Mouse (Mus musculus) olfactory bulb, adult 2 months (tissue): Measurements from ENCODE around the gene Stip1. TPM values are rescaled to one million over a fixed set of nuclear protein-coding genes. Genes with fewer than 3 reads are reported as not detected.
A peak's percentile ranks its signal among the peaks of the same experiment; 100 is the strongest.
"Not testable (repeated sequence)": the region's sequence is repeated elsewhere in the genome, so short reads cannot be mapped to it uniquely, and the experiment has no call there.

ENCODE experiments used
- H3K27ac ChIP-seq: fragments of 200-500 bp; 2 replicates; pipeline ENCODE4 v1.5.1; 2012; ENCODE audit warnings: low read depth, low read length; ENCODE audit not compliant: insufficient read depth
- H3K4me1 ChIP-seq: fragments of 200-500 bp; 2 replicates; pipeline ENCODE4 v1.6.1; 2012; ENCODE audit warnings: low read length; ENCODE audit not compliant: control insufficient read depth, insufficient read depth
- H3K4me3 ChIP-seq: fragments of 200-500 bp; 2 replicates; pipeline ENCODE4 v1.5.1; 2012; ENCODE audit warnings: mild to moderate bottlenecking, low read depth, low read length, moderate library complexity; ENCODE audit not compliant: insufficient read depth
- CTCF ChIP-seq: fragments of 200-500 bp; IDR thresholded peaks from 2 replicates; pipeline ENCODE4 v1.5.1; 2012; ENCODE audit warnings: low read depth, mild to moderate bottlenecking, low read length, moderate library complexity; ENCODE audit not compliant: insufficient read depth
- POLR2A ChIP-seq: fragments of 200-500 bp; IDR thresholded peaks from 2 replicates; pipeline ENCODE4 v1.6.1; 2012; ENCODE audit warnings: mild to moderate bottlenecking, low read depth, low read length, moderate library complexity; ENCODE audit not compliant: insufficient read depth
- WGBS: fragments of 180-500 bp; shearing (Covaris S2); methylation state at CpG from one replicate; pipeline ENCODE4 v1.1.7; 2018; 5-methylcytosine and 5-hydroxymethylcytosine counted together
- polyA plus RNA-seq: library from polyadenylated mRNA; stranded (reverse); fragments of >200 nt; gene quantifications from 2 replicates; pipeline ENCODE4 v1.2.4, GENCODE M21; 2012; ENCODE audit warnings: low replicate concordance; ENCODE audit not compliant: missing spikeins, insufficient read depth, insufficient read length

Gene Stip1
- polyA plus RNA-seq, result 145 and 219 TPM in 2 replicates

DNA sequence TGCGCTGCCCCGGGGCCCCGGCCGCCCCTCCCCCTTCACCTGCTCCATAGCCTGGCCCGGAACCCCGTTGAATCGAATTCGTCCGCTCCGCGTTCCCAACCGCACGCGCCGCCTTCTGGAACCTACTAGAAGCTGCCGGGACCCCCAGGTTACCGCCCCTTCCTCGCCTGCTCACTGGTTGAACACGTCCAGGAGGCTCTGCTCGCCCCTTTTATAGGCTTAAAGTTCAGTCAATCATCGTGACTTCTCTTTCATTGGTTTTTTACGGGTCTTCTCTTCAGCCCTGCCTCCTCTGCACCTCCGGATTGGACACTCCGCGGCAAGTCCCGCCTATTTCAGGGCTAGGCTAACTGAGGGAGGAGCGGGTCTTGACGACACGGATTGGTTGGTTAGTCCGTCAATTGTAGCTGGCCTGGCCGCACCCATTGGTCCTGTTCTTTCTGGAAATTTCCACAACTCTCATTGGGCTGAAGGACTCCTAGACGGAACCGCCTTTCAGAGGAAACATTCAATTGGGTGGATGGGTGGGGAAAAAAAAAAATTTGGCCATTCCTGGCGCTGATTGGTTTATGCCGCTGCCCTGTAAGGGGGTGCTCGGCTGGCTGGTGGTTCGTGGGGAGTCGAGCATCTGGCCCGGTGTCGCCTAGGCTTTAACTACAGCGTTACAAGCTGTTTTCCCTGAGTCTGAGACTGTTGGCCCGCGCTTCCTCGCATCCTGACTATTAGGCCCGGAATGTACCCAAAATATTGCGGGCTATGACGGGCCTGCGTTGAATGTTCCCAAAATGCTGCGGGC is at the start of gene Stip1:
Gene Stip1, minus strand, starts transcription at position 127 of the 796 bp plus-strand sequence.
- under 1% methylated on average over 48 of the region's 49 CpGs for WGBS
- Histone ChIP-seq H3K27ac (peak within 1 kb of the TSS; percentile 97), H3K4me1 (peaks cover 21% of the 10 kb centered on the region)

DNA sequence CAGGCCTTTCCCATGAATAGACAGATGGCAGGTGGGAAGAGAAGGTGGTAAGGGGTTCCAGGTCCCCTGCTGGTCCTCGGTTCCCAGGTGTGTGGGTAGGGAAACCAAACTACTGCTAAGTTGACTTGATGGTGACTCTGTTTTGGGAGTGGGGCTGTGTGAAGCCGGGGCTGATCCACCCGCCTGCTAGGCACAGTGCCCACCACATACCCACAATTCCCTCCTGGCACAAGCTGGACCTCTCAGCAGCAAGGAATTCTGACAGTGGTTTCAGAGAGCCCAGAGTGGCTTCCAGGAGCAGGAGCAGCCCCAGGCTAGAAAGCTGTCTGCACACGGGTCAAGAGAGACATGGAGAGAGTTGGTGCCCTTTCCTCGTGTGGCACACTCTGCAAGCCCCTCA is 49.3 kb upstream of the Stip1 start:
- H3K4me1 ChIP-seq, result peaks cover 72% of the 10 kb centered on the region
- no peak for TF ChIP-seq CTCF
- no peak for TF ChIP-seq POLR2A
- 57% methylated on average over 5 of the region's 5 CpGs for WGBS
- no peak overlapping the region for H3K27ac ChIP-seq
- no peak overlapping the region for H3K4me3 ChIP-seq

More for the DNA sequence above, at the start of gene Stip1:
- no peak for TF ChIP-seq CTCF
- peak; percentile 92 for TF ChIP-seq POLR2A
- H3K4me3 ChIP-seq, result peak within 1 kb of the TSS; percentile 96

DNA sequence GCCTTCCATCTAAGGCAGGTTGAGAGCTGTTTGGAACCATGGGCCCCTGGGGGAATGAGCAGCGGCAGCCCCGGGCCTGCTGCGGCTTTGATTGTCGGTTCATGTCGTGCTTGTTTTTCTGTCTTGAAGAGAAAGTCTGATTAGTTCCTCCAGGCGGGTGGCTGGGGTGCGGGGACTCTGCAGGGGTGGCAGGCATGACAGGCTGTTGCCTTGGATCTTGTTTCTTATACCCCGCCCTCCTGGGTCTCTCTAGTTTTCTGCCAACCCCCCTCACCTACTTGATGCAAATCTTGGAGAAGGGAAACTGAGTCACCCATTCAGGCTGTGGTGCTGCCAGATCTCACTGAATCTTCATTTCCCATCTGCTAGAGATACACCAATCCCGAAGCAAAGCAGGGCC is 48.8 kb upstream of the Stip1 start:
- peaks cover 77% of the 10 kb centered on the region for H3K4me1 ChIP-seq
- TF ChIP-seq POLR2A (no peak), CTCF (no peak)
- H3K4me3 ChIP-seq, result no peak overlapping the region
- H3K27ac ChIP-seq, result no peak overlapping the region
- WGBS, result 41% methylated on average over 9 of the region's 9 CpGs

DNA sequence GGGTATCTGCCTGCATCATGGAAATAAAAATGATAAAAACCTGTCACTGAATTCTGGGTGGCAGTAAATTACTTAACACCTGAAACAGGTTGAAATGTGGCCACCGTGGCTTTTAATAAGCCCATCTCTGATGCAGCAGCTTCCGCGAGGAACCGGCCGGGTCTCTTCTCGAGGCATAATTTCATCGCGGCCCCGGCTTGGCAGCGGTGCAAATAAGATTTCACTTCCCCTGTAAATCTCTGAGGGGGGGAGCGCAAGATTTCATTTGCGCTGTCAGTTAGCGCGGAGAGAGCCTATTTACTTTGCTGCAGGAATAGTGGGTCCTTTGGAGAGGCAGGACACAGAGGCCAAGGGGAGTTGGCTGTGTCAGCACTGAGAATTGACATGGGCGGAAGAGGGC is 45.0 kb upstream of the Stip1 start:
- H3K27ac ChIP-seq, result no peak overlapping the region
- peaks cover 62% of the 10 kb centered on the region for H3K4me1 ChIP-seq
- TF ChIP-seq POLR2A (no peak), CTCF (no peak)
- no peak overlapping the region for H3K4me3 ChIP-seq
- 51% methylated on average over 15 of the region's 15 CpGs for WGBS

DNA sequence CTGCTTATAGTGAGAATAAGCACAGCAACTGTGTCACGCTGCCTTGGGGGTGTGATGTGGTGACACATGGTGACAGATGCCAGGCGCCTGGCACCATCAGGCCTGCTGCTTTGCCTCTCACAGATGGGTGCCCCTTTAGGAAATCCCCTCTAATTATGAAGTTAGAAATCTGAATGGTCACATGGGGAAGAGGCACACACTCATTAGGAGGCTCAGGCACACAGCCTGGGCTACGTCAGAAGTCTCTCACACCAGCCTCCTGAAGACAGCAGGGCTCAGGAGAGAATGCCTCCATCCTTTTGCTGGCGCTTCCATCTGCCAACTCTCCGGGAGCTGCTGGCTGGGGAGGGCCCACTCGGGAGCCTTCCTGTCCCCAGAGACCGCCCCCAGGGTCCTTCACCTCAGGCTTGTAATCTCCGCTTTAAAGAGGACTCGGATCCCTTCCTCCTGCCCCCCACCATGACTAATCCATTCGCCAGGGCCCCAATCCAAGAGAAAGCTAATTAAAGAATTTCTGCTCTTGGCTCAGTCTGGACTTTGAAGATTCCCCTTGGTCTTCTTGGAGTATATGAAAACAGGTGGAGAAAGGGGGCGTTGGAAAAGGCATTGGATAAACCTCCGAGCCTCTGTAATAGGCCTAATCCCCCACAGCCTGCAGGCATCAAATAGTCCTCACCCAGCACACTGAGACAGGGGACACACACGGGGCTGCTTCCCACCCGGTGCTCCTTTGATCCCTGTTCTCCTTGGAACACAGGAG is 43.4 kb upstream of the Stip1 start:
- TF ChIP-seq CTCF (no peak), POLR2A (no peak)

DNA sequence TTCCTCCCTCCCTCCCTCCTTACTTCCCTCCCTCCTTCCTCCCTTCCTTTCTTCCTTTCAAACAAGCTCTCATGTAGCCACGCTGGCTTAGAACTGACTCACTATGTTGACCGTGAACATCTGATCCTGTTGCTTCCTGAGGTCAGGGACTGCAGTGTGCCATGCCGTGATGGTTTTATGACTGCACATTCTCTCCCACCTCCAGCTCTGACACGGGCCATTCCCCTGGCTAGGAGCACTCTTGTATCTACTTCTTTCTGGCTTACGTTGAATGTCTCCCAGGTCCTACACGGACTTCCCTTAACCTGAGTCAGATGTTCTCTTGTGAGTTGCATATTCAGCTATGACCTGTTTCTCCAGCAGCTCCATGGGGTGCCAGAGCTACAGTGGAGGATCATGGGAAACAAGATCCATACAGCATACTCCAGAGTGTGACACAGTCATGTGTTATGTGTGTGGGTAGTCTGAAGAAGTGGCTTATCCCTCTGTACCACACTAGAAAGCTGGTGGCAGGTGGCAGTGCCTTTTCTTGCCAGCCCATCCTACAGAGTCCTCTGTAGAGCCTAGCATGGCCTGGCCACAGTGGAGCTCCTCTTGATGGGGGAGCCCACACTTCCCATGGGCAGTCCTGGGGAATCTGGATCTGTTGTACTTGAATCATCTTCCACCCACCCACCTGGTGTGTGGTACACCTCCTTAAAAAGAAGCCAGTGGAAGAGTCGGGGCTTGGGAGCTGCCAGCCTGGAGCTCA is 41.9 kb upstream of the Stip1 start:
- Histone ChIP-seq H3K4me1 (peaks cover 50% of the 10 kb centered on the region), H3K4me3 (no peak overlapping the region), H3K27ac (no peak overlapping the region)
- WGBS, result 79% methylated on average over 7 of the region's 7 CpGs
- TF ChIP-seq CTCF (no peak), POLR2A (no peak)

More for the DNA sequence above, 43.4 kb upstream of the Stip1 start:
- H3K27ac ChIP-seq, result no peak overlapping the region
- peaks cover 58% of the 10 kb centered on the region for H3K4me1 ChIP-seq
- 28% methylated on average over 14 of the region's 14 CpGs for WGBS
- no peak overlapping the region for H3K4me3 ChIP-seq

DNA sequence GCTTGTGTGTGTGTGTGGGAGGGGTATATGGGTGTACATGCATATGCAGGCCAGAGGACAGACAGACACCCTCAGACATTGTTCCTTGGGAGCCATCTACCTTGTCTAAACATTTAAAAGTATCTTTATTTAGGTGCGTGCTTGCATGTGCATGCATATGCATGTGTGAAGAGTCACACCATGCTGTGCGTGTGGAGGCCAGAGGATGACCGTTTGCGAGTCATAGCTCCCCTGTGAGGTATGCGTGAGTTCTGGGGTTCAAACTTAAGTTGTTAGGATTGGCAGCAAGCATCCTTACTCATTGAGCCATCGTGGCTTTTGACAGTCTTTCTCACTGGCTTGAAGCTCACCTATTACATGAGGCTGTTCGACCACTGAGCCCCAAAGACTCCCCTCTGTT is 38.5 kb upstream of the Stip1 start:
- H3K4me3 ChIP-seq, result no peak overlapping the region
- H3K4me1 ChIP-seq, result peaks cover 24% of the 10 kb centered on the region
- no peak for TF ChIP-seq CTCF
- no peak for TF ChIP-seq POLR2A
- H3K27ac ChIP-seq, result no peak overlapping the region
- WGBS, result 94% methylated on average over 7 of the region's 7 CpGs

DNA sequence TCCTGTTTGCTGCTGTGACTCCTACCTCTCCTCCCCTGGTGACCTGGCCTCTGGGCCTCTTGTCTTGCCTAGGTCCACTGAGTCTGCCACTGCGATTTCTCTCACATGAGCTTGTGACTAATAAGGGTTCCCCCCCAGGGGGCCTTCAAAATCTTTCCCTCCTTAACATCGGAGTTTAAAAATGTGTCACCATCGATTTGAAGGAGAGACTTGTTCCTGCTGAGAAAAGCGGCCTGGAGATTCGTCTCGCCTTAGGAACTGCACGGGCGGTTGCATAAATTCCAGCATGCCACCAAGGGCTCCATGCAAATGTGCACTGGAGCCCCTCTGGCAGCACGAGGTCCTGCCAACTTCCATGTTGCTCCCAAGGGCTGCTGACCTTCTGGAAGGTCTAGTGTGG is 37.9 kb upstream of the Stip1 start:
- H3K27ac ChIP-seq, result no peak overlapping the region
- H3K4me3 ChIP-seq, result no peak overlapping the region
- WGBS, result 65% methylated on average over 9 of the region's 9 CpGs
- no peak for TF ChIP-seq CTCF
- no peak for TF ChIP-seq POLR2A
- H3K4me1 ChIP-seq, result peaks cover 19% of the 10 kb centered on the region

DNA sequence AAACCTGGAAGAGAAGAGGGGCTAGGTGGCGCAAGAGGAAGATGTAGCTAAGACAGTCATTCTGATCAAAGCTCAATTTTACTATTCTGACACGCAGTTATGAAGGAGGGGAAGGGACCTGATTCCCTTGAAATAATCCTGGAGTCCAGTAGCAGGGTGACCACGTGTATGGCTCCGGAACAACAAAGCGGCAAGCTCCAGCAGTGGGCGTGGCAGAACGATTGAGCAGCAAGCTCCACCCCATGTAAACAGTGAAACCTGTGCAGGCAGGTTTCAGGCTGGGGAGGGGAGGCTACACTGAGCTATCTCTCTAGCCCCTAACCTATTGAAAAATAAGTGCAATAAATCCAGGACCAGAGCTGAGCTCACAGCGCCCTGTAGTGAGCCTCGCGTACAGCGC is 35.6 kb upstream of the Stip1 start:
- WGBS, result 94% methylated on average over 11 of the region's 11 CpGs
- peaks cover 12% of the 10 kb centered on the region for H3K4me1 ChIP-seq
- not testable (repeated sequence) for H3K4me3 ChIP-seq, H3K27ac ChIP-seq
